27 mouse cellular contexts compared by ENCODE assay signal in genomic region chr2:35549191-35549590, GRCm38 (mm10). TPM values are rescaled to one million over a fixed set of nuclear protein-coding genes. Genes with fewer than 3 reads are reported as not detected.
DNase-seq lines count a peak whose midpoint lies in the region; ATAC-seq and TF ChIP-seq lines count a peak whose summit lies in the region.
"Had no signal": no experiment of that assay in that cellular context is flagged by ENCODE, and none has a peak within 500 bp of the region (broad histone marks: within the 10 kb centered on the region; RNA-seq: fewer than 3 reads in every experiment).

No protein-coding gene starts in this region.

- 0 out of 2 replicates have a peak overlapping the region, but pooled peaks have one; percentile 42 for H3K27ac ChIP-seq in intestine, embryonic 15.5 days
- no peak overlapping the region for H3K27ac ChIP-seq in intestine, embryonic 16.5 days (ENCODE audit: low read length)
- H3K27ac ChIP-seq: embryonic facial prominence, embryonic 13.5 days; embryonic facial prominence, embryonic 15.5 days; forebrain, embryonic 10.5 days; forebrain, embryonic 12.5 days had no signal

- H3K36me3 ChIP-seq in intestine, embryonic 15.5 days = no peaks in the 10 kb centered on the region
- H3K36me3 ChIP-seq in intestine, embryonic 16.5 days (ENCODE audit: control insufficient read depth, insufficient read depth, low read length) = no peaks in the 10 kb centered on the region
- no peaks in the 10 kb centered on the region for H3K36me3 ChIP-seq in myocyte (ENCODE audit: control insufficient read depth, insufficient read depth)
- H3K36me3 ChIP-seq: embryonic facial prominence, embryonic 13.5 days; embryonic facial prominence, embryonic 15.5 days; forebrain, embryonic 10.5 days; forebrain, embryonic 12.5 days; G1E had no signal

- no peak overlapping the region for H3K9ac ChIP-seq in intestine, embryonic 15.5 days
- no peak overlapping the region for H3K9ac ChIP-seq in intestine, embryonic 16.5 days (ENCODE audit: low read depth, low read length)
- H3K9ac ChIP-seq: embryonic facial prominence, embryonic 13.5 days; embryonic facial prominence, embryonic 15.5 days; forebrain, embryonic 12.5 days had no signal

- no peak for TF ChIP-seq POLR2A in myocyte (IDR thresholded peaks at IDR 0.05; ENCODE audit: insufficient read length, low read depth)

- no peak overlapping the region for H3ac ChIP-seq in myocyte (ENCODE audit: control insufficient read depth, insufficient read length)

- H3K4me3 ChIP-seq in intestine, embryonic 15.5 days (replicated peaks) = no peak overlapping the region
- no peak overlapping the region for H3K4me3 ChIP-seq in intestine, embryonic 16.5 days (ENCODE audit: low read length)
- no peak overlapping the region for H3K4me3 ChIP-seq in myocyte
- H3K4me3 ChIP-seq: embryonic facial prominence, embryonic 13.5 days; embryonic facial prominence, embryonic 15.5 days; erythroblast, embryonic 14.5 days; forebrain, embryonic 10.5 days; forebrain, embryonic 12.5 days had no signal

- DNase-seq in 3134 (ENCODE audit: extremely low read depth, insufficient read length, low spot score) (peak; percentile 20), NIH3T3 (ENCODE audit: low read depth) (peak; percentile 57)
- DNase-seq in kidney, postnatal 36 days = no peak
- DNase-seq in urinary bladder, postnatal 14 days (ENCODE audit: low spot score) = no peak
- DNase-seq: adrenal gland, adult 2 months; adrenal gland, postnatal 10 days; adrenal gland, postnatal 25 days; B cell, adult 2 months; cerebellum, adult 11 months; cerebellum, adult 18-20 months; cerebellum, adult 8-10 months; cerebellum, adult 9-11 months; cerebellum, postnatal 14 days; cerebellum, postnatal 36 days; embryo, embryonic 11 days had no signal

- WGBS in intestine, embryonic 15.5 days = 36% methylated on average over 4 of the region's 4 CpGs
- 34% methylated on average over 4 of the region's 4 CpGs for WGBS in intestine, embryonic 16.5 days

- no peak overlapping the region for H3K4me2 ChIP-seq in intestine, embryonic 15.5 days (replicated peaks)
- H3K4me2 ChIP-seq in intestine, embryonic 16.5 days (ENCODE audit: low read depth, low read length) = no peak overlapping the region
- H3K4me2 ChIP-seq in myocyte (ENCODE audit: low read depth) = peak overlapping the region; percentile 12
- H3K4me2 ChIP-seq: embryonic facial prominence, embryonic 13.5 days; embryonic facial prominence, embryonic 15.5 days; forebrain, embryonic 12.5 days had no signal

- H3K9me3 ChIP-seq in intestine, embryonic 15.5 days = no peaks in the 10 kb centered on the region
- H3K9me3 ChIP-seq in intestine, embryonic 16.5 days (ENCODE audit: control insufficient read depth, low read length) = no peaks in the 10 kb centered on the region
- H3K9me3 ChIP-seq: embryonic facial prominence, embryonic 13.5 days; embryonic facial prominence, embryonic 15.5 days; forebrain, embryonic 10.5 days; forebrain, embryonic 12.5 days; G1E had no signal

- no peak for ATAC-seq in intestine, embryonic 15.5 days
- no peak for ATAC-seq in intestine, embryonic 16.5 days
- ATAC-seq: CD4-positive, CD25-positive, alpha-beta regulatory T cell, adult 4 months; forebrain, embryonic 14.5 days; forebrain, embryonic 16.5 days had no signal

- no peaks in the 10 kb centered on the region for H3K27me3 ChIP-seq in intestine, embryonic 15.5 days (replicated peaks)
- no peaks in the 10 kb centered on the region for H3K27me3 ChIP-seq in intestine, embryonic 16.5 days (replicated peaks; ENCODE audit: control insufficient read depth, insufficient read depth, low read length)
- no peaks in the 10 kb centered on the region for H3K27me3 ChIP-seq in myocyte (ENCODE audit: control insufficient read depth, insufficient read depth, insufficient read length)
- H3K27me3 ChIP-seq: embryonic facial prominence, embryonic 13.5 days; forebrain, embryonic 12.5 days had no signal

- peaks cover 19% of the 10 kb centered on the region for H3K4me1 ChIP-seq in intestine, embryonic 15.5 days (replicated peaks)
- H3K4me1 ChIP-seq in intestine, embryonic 16.5 days (ENCODE audit: control insufficient read depth, insufficient read depth, low read length) = peaks cover 17% of the 10 kb centered on the region

- H3K79me2 ChIP-seq in myocyte (ENCODE audit: control insufficient read depth, insufficient read depth) = no peaks in the 10 kb centered on the region

TF ChIP-seq in myocyte, 11 proteins besides CTCF, POLR2A, EP300 and RAD21:
- TF ChIP-seq MYOG (IDR thresholded peaks at IDR 0.05; ENCODE audit: control insufficient read depth in 1 of 3, insufficient read depth in 1 of 3, insufficient read length in 2 of 3, low read depth in 2 of 3) (no peak), CEBPB (IDR thresholded peaks at IDR 0.05; ENCODE audit: insufficient read depth, poor library complexity, severe bottlenecking) (no peak), MYOD1 (IDR thresholded peaks at IDR 0.05; ENCODE audit: control insufficient read depth in 1 of 3, insufficient read length in 2 of 3, low read depth in 2 of 3) (no peak), SRF (IDR thresholded peaks at IDR 0.05; ENCODE audit: control insufficient read depth, insufficient read length, low read depth) (no peak), USF1 (IDR thresholded peaks at IDR 0.05; ENCODE audit: low read depth) (no peak), POLR2AphosphoS2 (IDR thresholded peaks at IDR 0.05; ENCODE audit: insufficient read length, low read depth) (no peak), MAX (IDR thresholded peaks at IDR 0.05; ENCODE audit: low read depth) (no peak), E2F4 (IDR thresholded peaks at IDR 0.05; ENCODE audit: insufficient read depth) (no peak), TCF12 (IDR thresholded peaks at IDR 0.05; ENCODE audit: insufficient read depth, poor library complexity, severe bottlenecking) (no peak), TCF3 (IDR thresholded peaks at IDR 0.05; ENCODE audit: insufficient read length, low read depth) (no peak)
TF ChIP-seq in myocyte: peak in this region for 0.

RNA-seq across cellular contexts. Expression of gene Dab2ip, which starts 8.9 kb away (rescaled TPM):
- 52.7 and 54.9 TPM in 2 replicates for polyA plus RNA-seq in intestine, embryonic 15.5 days (2015; fragmentation: Nextera tagmentation; extraction: Ambion mirVana)
- 27.0 and 28.7 TPM in 2 replicates for polyA plus RNA-seq in intestine, embryonic 16.5 days (2015; fragmentation: Nextera tagmentation; extraction: Ambion mirVana)
- polyA plus RNA-seq in myocyte (2012; fragmentation: generic; extraction: Trizol) = 46.9 TPM

Comparison
In these comparisons a context has a peak if more than half of its experiments do, and no peak if none do; other contexts are left out.
1. DNase-seq: peak in 3134 (single experiment) and NIH3T3 (single experiment); none in kidney, postnatal 36 days (0 of 2) and urinary bladder, postnatal 14 days (single experiment).